Mouse (Mus musculus) E14TG2a.4 (cell line): Measurements from ENCODE around the gene Clec2g.
"Not testable (repeated sequence)": the region's sequence is repeated elsewhere in the genome, so short reads cannot be mapped to it uniquely, and the experiment has no call there.

ENCODE experiments used
- H3K27me3 ChIP-seq: 2 replicates; pipeline ENCODE4 v1.6.1; 2014; ENCODE audit warnings: low read length, control low read depth; ENCODE audit not compliant: insufficient read depth
- H3K36me3 ChIP-seq: 2 replicates; pipeline ENCODE4 v1.6.1; 2014; ENCODE audit warnings: low read length, control low read depth; ENCODE audit not compliant: insufficient read depth
- H3K4me1 ChIP-seq: replicated peaks from 2 replicates; pipeline ENCODE4 v1.6.1; 2014; ENCODE audit warnings: low read depth, low read length, control low read depth
- H3K4me3 ChIP-seq: replicated peaks from 2 replicates; pipeline ENCODE4 v1.5.1; 2014; ENCODE audit warnings: mild to moderate bottlenecking, low read length
- H3K9me3 ChIP-seq: 2 replicates; pipeline ENCODE4 v1.6.1; 2014; ENCODE audit warnings: low read length, control low read depth
- CTCF ChIP-seq: conservative IDR thresholded peaks from 2 replicates; pipeline ENCODE4 v1.5.1; 2014; ENCODE audit warnings: low read length
- NANOG ChIP-seq: IDR thresholded peaks from 2 replicates; pipeline ENCODE4 v1.6.1; 2014; ENCODE audit warnings: borderline replicate concordance, low read length, mixed read lengths
- POU5F1 ChIP-seq: IDR thresholded peaks from 2 replicates; pipeline ENCODE4 v1.6.1; 2014; ENCODE audit warnings: low read length, borderline replicate concordance

Gene Clec2g

GRCm38 (mm10) chr6:128934081-128934480 is at the start of gene Clec2g:
TSS of gene Clec2g (plus strand) at chr6:128934381.
- not testable (repeated sequence) for H3K36me3 ChIP-seq, H3K4me3 ChIP-seq, H3K4me1 ChIP-seq, H3K27me3 ChIP-seq
- H3K9me3 ChIP-seq: peaks cover 46% of the 10 kb centered on the region

GRCm38 (mm10) chr6:128887091-128887790 is 46.9 kb upstream of the Clec2g start, which contains the start of gene Clec2i:
TSS of gene Clec2i (plus strand) at chr6:128887588.
- not testable (repeated sequence) for H3K36me3 ChIP-seq, H3K9me3 ChIP-seq, H3K4me3 ChIP-seq, H3K27me3 ChIP-seq, H3K4me1 ChIP-seq

GRCm38 (mm10) chr6:128888834-128889233 is 45.3 kb upstream of the Clec2g start:
- no peak for TF ChIP-seq POU5F1
- no peak for TF ChIP-seq CTCF
- TF ChIP-seq NANOG: no peak
- Histone ChIP-seq H3K9me3 (no peaks in the 10 kb centered on the region), H3K4me3 (no peak overlapping the region), H3K36me3 (no peaks in the 10 kb centered on the region), H3K27me3 (no peaks in the 10 kb centered on the region), H3K4me1 (no peaks in the 10 kb centered on the region)

GRCm38 (mm10) chr6:128890948-128891355 is 43.2 kb upstream of the Clec2g start, which contains the start of gene BC035044:
TSS of gene BC035044 (minus strand) at chr6:128891126.
- H3K9me3 ChIP-seq: no peaks in the 10 kb centered on the region
- H3K4me3 ChIP-seq: no peak within 1 kb of the TSS
- no peaks in the 10 kb centered on the region for H3K36me3 ChIP-seq
- no peaks in the 10 kb centered on the region for H3K27me3 ChIP-seq
- TF ChIP-seq CTCF (no peak), NANOG (no peak), POU5F1 (no peak)
- H3K4me1 ChIP-seq: no peaks in the 10 kb centered on the region

- TF ChIP-seq POU5F1 (no peak), CTCF (no peak), NANOG (no peak)
- Histone ChIP-seq H3K27me3 (no peaks in the 10 kb centered on the region), H3K4me3 (no peak overlapping the region), H3K4me1 (no peaks in the 10 kb centered on the region), H3K9me3 (peaks cover 11% of the 10 kb centered on the region), H3K36me3 (no peaks in the 10 kb centered on the region)
Measured at GRCm38 (mm10) chr6:128895404-128896001, 38.7 kb upstream of the Clec2g start.

GRCm38 (mm10) chr6:128900044-128900443 is 34.1 kb upstream of the Clec2g start:
- Histone ChIP-seq H3K36me3 (no peaks in the 10 kb centered on the region), H3K27me3 (no peaks in the 10 kb centered on the region), H3K9me3 (peaks cover 18% of the 10 kb centered on the region), H3K4me1 (no peaks in the 10 kb centered on the region), H3K4me3 (no peak overlapping the region)
- TF ChIP-seq POU5F1 (no peak), CTCF (no peak), NANOG (no peak)

- H3K9me3 ChIP-seq: peaks cover 18% of the 10 kb centered on the region
- H3K4me3 ChIP-seq, H3K4me1 ChIP-seq, H3K36me3 ChIP-seq, H3K27me3 ChIP-seq: not testable (repeated sequence)
Measured at GRCm38 (mm10) chr6:128900796-128901552, 33.2 kb upstream of the Clec2g start.

- Histone ChIP-seq H3K9me3 (peaks cover 24% of the 10 kb centered on the region), H3K27me3 (no peaks in the 10 kb centered on the region), H3K4me3 (no peak overlapping the region), H3K36me3 (no peaks in the 10 kb centered on the region), H3K4me1 (no peaks in the 10 kb centered on the region)
- no peak for TF ChIP-seq CTCF
- TF ChIP-seq NANOG: no peak
- no peak for TF ChIP-seq POU5F1
Measured at GRCm38 (mm10) chr6:128913598-128914254, 20.5 kb upstream of the Clec2g start.

GRCm38 (mm10) chr6:128917322-128917721 is 16.9 kb upstream of the Clec2g start:
- TF ChIP-seq NANOG (no peak), CTCF (no peak), POU5F1 (no peak)
- Histone ChIP-seq H3K9me3 (peaks cover 58% of the 10 kb centered on the region), H3K36me3 (no peaks in the 10 kb centered on the region), H3K27me3 (no peaks in the 10 kb centered on the region), H3K4me3 (no peak overlapping the region), H3K4me1 (no peaks in the 10 kb centered on the region)
